Mouse (Mus musculus) ES-E14 (cell line): ENCODE data around the gene Tmigd3. TPM values are rescaled to one million over a fixed set of nuclear protein-coding genes. Genes with fewer than 3 reads are reported as not detected.
A peak's percentile ranks its signal among the peaks of the same experiment; 100 is the strongest.

Experiments used
- DNase-seq: peaks from one replicate; pipeline ENCODE4 v3.0.0-alpha.2; 2013; ENCODE audit warnings: low read depth, low spot score
- H3K27ac ChIP-seq: 2 replicates; pipeline ENCODE4 v1.5.1; 2012; ENCODE audit warnings: low read depth, mild to moderate bottlenecking, low read length, moderate library complexity, mixed read lengths; ENCODE audit not compliant: poor library complexity, insufficient read depth, severe bottlenecking
- H3K36me3 ChIP-seq: 2 replicates; pipeline ENCODE4 v1.6.1; 2012; ENCODE audit warnings: mild to moderate bottlenecking, low read length, moderate library complexity, mixed read lengths; ENCODE audit not compliant: control insufficient read depth, poor library complexity, insufficient read depth, severe bottlenecking
- H3K4me1 ChIP-seq, 2 experiments: fragments of 150-350 bp in 1 of 2; sonication (generic) in 1 of 2; 2 replicates each; pipeline ENCODE4 v1.6.1; 2012; ENCODE audit warnings: low read length in 2 of 2, mild to moderate bottlenecking in 1 of 2, mixed read lengths in 1 of 2; ENCODE audit not compliant: control insufficient read depth in 2 of 2, insufficient read depth in 2 of 2, poor library complexity in 1 of 2
- H3K4me3 ChIP-seq, 2 experiments: fragments of 150-350 bp in 1 of 2; sonication (generic) in 1 of 2; 2 replicates each; pipeline ENCODE4 v1.5.1; 2012; ENCODE audit warnings: low read length in 2 of 2, low read depth in 1 of 2, mild to moderate bottlenecking in 1 of 2, mixed read lengths in 1 of 2; ENCODE audit not compliant: insufficient read depth in 1 of 2, poor library complexity in 1 of 2, severe bottlenecking in 1 of 2
- H3K9ac ChIP-seq: 2 replicates; pipeline ENCODE4 v1.6.1; 2012; ENCODE audit warnings: low read depth, mild to moderate bottlenecking, low read length, mixed read lengths; ENCODE audit not compliant: poor library complexity, insufficient read depth, severe bottlenecking
- H3K9me3 ChIP-seq: fragments of 150-350 bp; sonication (generic); 2 replicates; pipeline ENCODE4 v1.6.1; 2012; ENCODE audit warnings: low read depth, mild to moderate bottlenecking, low read length; ENCODE audit not compliant: control insufficient read depth, insufficient read depth
- CHD2 ChIP-seq: IDR thresholded peaks from 2 replicates; pipeline ENCODE4 v1.6.1; 2014; ENCODE audit warnings: mild to moderate bottlenecking, low read depth, low read length, inconsistent platforms
- HCFC1 ChIP-seq: IDR thresholded peaks from 2 replicates; pipeline ENCODE4 v1.6.1; 2012; ENCODE audit warnings: low read length, inconsistent platforms, borderline replicate concordance; ENCODE audit not compliant: insufficient read depth
- MAFK ChIP-seq: IDR thresholded peaks from 2 replicates; pipeline ENCODE4 v1.6.1; 2014; ENCODE audit warnings: mild to moderate bottlenecking, low read depth, low read length, inconsistent platforms; ENCODE audit not compliant: insufficient read depth
- ZC3H11A ChIP-seq: IDR thresholded peaks from 2 replicates; pipeline ENCODE4 v1.6.1; 2012; ENCODE audit warnings: low read depth, mild to moderate bottlenecking, inconsistent platforms, low read length, borderline replicate concordance
- ZNF384 ChIP-seq: IDR thresholded peaks from 2 replicates; pipeline ENCODE4 v1.6.1; 2012; ENCODE audit warnings: low read depth, low read length, inconsistent platforms
- in situ Hi-C, 2 experiments: fragments of 600-800 bp; cut with MboI; formaldehyde crosslinking; loops; one replicate each; pipeline ENCODE4 v1.15.1; 2025; ENCODE audit warnings: low sequenced_read_pairs in 2 of 2, inconsistent platforms in 1 of 2; ENCODE audit not compliant: unreplicated experiment in 2 of 2
- total RNA-seq: library from RNA; depleted of rRNA; stranded (reverse); fragments of 300-350 nt; gene quantifications from 2 replicates; pipeline ENCODE4 v1.2.3, GENCODE M21; 2012

Gene Tmigd3
- total RNA-seq, 1 experiment, result not detected

DNA sequence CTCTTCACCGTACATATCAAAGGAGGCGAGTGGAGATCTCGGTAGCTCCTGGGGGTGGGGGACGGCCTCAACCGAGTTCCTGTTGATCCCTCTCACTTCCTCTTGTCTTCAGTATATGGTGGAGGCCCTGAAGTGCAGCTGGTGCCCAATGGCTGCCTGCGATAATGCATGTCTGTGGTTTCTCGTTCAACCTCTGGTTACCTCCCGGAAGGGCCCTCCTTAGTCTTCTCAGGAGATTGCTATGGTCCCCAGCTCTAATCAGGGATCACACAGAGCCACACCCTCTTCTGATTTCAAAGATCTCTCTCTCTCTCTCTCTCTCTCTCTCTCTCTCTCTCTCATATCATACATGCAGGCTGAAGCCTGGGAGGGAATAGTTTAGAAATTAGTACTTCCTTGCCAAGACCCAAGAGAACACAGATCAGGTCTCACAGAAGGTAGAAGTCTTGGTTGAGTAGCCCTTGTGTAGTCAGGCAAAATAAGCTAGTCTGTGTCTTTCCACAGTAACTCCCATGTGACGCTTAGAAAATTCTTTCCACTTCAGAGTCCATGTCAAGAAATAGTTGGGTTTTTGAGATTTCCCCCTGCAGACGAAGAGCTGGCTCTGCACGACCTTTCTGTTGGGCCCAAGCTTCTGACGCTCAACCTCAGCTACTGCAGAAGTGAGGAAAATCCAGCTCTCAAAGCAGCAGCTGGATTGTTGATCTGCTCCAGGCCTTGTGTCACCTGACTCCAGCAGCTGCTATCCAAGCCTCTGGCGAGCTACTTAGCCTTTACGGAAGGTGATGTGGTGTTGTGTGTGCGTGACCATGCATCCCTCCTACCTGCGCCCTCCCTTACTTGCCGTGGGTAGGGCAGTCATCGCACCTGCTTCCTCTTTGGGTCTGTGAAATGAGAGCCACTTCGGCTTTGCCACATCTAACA is 22.1 kb downstream of the Tmigd3 start:
- Histone ChIP-seq H3K27ac (no peak overlapping the region), H3K36me3 (no peaks in the 10 kb centered on the region)

DNA sequence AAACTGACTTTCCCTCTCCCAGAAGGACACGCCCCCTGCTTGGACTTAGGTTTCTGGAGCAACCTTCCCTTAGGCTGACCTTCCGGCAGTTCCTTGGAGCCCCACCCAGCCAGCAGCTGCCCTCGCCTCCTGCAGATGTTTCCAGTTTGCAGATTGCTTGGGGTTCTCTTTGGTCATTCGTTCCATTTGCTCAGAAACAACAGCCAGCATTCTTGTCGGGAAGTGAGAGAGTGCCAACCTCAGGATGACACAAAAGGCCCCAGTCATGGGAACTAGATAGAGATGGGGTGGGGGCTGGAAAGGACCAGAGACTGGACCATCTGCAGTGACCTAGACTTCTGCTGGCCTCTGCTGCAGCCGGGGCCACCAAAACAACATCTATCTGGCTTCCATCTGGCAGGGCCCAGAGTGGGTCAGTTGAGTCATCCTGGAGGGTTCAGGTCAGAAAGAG is 23.3 kb downstream of the Tmigd3 start:
- H3K4me1 ChIP-seq, result peaks cover 3 to 6% of the 10 kb centered on the region in 2 experiments; a peak in 3 of 4 replicates
- H3K36me3 ChIP-seq, result no peaks in the 10 kb centered on the region
- DNase-seq, result peak; percentile 29
- no peak overlapping the region for H3K9ac ChIP-seq
- in situ Hi-C loops, result no loop called here
- no peak overlapping the region for H3K4me3 ChIP-seq
- TF ChIP-seq ZC3H11A (no peak), HCFC1 (no peak), ZNF384 (no peak), CHD2 (no peak), MAFK (no peak)
- no peaks in the 10 kb centered on the region for H3K9me3 ChIP-seq
- no peak overlapping the region for H3K27ac ChIP-seq

More for the DNA sequence above, 22.1 kb downstream of the Tmigd3 start:
- H3K9ac ChIP-seq, result no peak overlapping the region
- in situ Hi-C loops, result no loop called here
- no peak for TF ChIP-seq MAFK
- no peak for TF ChIP-seq CHD2
- TF ChIP-seq ZC3H11A, result no peak
- no peak for TF ChIP-seq HCFC1
- TF ChIP-seq ZNF384, result no peak
- no peak overlapping the region for H3K4me3 ChIP-seq
- H3K4me1 ChIP-seq, result peaks cover 3 to 6% of the 10 kb centered on the region in 2 experiments; a peak in 3 of 4 replicates
- no peak for DNase-seq
- H3K9me3 ChIP-seq, result no peaks in the 10 kb centered on the region

DNA sequence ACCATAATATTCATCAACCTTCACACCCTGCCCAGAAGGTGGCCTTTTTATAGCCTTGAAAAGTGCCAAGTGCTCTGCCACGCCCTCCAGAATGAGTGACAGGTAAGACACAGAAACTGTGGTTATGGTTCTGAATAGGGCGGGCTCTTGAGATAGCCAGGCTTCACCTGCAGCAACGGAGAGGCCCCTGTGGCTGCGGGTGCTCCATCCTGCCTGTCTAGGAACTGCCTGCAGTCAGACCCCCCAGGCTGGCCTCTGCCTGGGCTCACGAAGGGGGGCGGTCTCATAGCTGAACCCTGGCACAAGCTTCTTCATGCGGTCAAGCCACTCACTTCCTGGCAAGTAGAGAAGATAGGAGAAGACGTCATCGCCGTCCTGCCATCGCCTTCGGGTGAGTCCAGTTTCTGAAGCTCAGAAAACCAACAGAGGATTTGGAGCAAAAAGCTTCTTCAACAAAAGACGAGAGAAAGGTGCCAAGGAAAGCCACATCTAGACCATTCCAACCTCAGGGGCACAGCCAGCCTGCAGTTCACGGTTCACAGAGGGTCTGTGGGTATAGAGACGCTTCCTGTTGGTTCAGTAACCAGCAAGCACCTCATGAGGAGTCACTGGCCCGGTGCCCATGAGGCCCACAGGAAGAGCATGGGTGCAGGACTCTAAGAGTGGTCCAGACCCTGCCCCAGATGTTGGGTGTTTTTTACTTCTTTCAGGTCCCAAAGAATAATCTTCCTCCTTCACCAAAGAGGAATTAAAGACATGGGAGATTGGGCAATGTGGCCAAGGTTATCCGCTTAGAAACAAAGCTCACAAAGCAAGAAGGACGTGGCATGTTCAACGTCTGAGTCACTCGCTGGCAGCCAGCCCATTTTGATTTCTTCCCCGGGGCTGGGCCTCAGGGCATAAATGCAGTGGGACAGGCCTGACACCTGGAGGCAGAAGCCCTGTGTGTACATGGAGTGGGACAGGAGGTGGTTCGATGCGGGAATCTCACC is 24.2 kb downstream of the Tmigd3 start:
- Histone ChIP-seq H3K4me1 (peaks cover 3 to 6% of the 10 kb centered on the region in 2 experiments; a peak in 3 of 4 replicates), H3K9ac (no peak overlapping the region), H3K4me3 (no peak overlapping the region), H3K9me3 (no peaks in the 10 kb centered on the region), H3K36me3 (no peaks in the 10 kb centered on the region), H3K27ac (no peak overlapping the region)
- no peak for TF ChIP-seq HCFC1
- TF ChIP-seq ZC3H11A, result 0 out of 2 replicates have a peak, but pooled peaks have one; percentile 9
- in situ Hi-C loops, result loop anchor here in 1 of 2 experiments (5.0 kb wide), 1 partner anchor 128 kb away; no protein-coding TSS in a partner anchor
- DNase-seq, result no peak

DNA sequence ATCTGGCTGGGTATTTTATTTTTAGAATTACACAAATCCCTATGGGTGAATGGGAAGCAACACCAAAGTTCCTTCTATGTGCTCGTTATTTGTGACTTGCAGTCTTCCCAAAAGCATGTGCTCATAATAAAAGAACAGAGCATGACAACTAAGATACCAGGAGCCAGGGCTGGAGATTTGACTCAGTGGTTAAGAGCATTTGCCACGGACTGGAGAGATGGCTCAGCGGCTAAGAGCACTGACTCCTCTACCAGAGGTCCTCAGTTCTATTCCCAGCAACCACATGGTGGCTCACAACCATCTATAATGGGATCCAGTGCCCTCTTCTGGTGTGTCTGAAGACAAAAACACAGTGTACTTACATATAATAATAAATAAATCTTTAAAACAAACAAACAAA is 26.1 kb downstream of the Tmigd3 start:
- TF ChIP-seq ZNF384, result no peak
- no peak for TF ChIP-seq ZC3H11A
- no peak for TF ChIP-seq MAFK
- TF ChIP-seq CHD2, result no peak
- no peak for TF ChIP-seq HCFC1
- Histone ChIP-seq H3K9ac (no peak overlapping the region), H3K4me3 (no peak overlapping the region), H3K9me3 (no peaks in the 10 kb centered on the region), H3K27ac (no peak overlapping the region), H3K36me3 (no peaks in the 10 kb centered on the region), H3K4me1 (peaks cover 3 to 6% of the 10 kb centered on the region in 2 experiments; a peak in 3 of 4 replicates)
- no peak for DNase-seq
- in situ Hi-C loops, result loop anchor here in 1 of 2 experiments (5.0 kb wide), 1 partner anchor 130 kb away; no protein-coding TSS in a partner anchor
